Mouse (Mus musculus) intestine, embryonic 16.5 days (tissue): ENCODE data around the gene Zfp609. TPM values are rescaled to one million over a fixed set of nuclear protein-coding genes. Genes with fewer than 3 reads are reported as not detected.

Experiments
- ATAC-seq: fragments of 200-750 bp; cut with Nextera tagmentation; 2 replicates; pipeline ENCODE4 v1.8.0; 2017; ENCODE audit warnings: moderate TSS enrichment, moderate library complexity
- H3K27ac ChIP-seq: fragments of 300-500 bp; sonication (generic); 2 replicates; pipeline ENCODE4 v1.5.1; 2014; ENCODE audit warnings: mild to moderate bottlenecking, low read length
- H3K27me3 ChIP-seq: fragments of 300-500 bp; sonication (generic); replicated peaks from 2 replicates; pipeline ENCODE4 v1.6.1; 2014; ENCODE audit warnings: low read length, control low read depth, mixed read lengths; ENCODE audit not compliant: control insufficient read depth, insufficient read depth
- H3K36me3 ChIP-seq: fragments of 300-500 bp; sonication (generic); 2 replicates; pipeline ENCODE4 v1.6.1; 2014; ENCODE audit warnings: low read length, control low read depth; ENCODE audit not compliant: control insufficient read depth, insufficient read depth
- H3K4me1 ChIP-seq: fragments of 300-500 bp; sonication (generic); 2 replicates; pipeline ENCODE4 v1.6.1; 2014; ENCODE audit warnings: low read length, control low read depth, mixed read lengths; ENCODE audit not compliant: control insufficient read depth, insufficient read depth
- H3K4me2 ChIP-seq: fragments of 300-500 bp; sonication (generic); 2 replicates; pipeline ENCODE4 v1.6.1; 2014; ENCODE audit warnings: low read depth, low read length, control low read depth
- H3K4me3 ChIP-seq: fragments of 300-500 bp; sonication (generic); 2 replicates; pipeline ENCODE4 v1.5.1; 2014; ENCODE audit warnings: mild to moderate bottlenecking, low read length
- H3K9ac ChIP-seq: fragments of 300-500 bp; sonication (generic); 2 replicates; pipeline ENCODE4 v1.6.1; 2014; ENCODE audit warnings: low read depth, low read length
- H3K9me3 ChIP-seq: fragments of 300-500 bp; sonication (generic); 2 replicates; pipeline ENCODE4 v1.6.1; 2016; ENCODE audit warnings: low read length, control low read depth; ENCODE audit not compliant: control insufficient read depth
- WGBS: fragments of 180-500 bp; shearing (Covaris S2); extraction: QIAGEN DNeasy Blood & Tissue Kit; methylation state at CpG from one replicate; pipeline ENCODE4 v1.1.7; 2014; 5-methylcytosine and 5-hydroxymethylcytosine counted together
- polyA plus RNA-seq: library from polyadenylated mRNA; unstranded; fragments of >200 nt; fragmentation: Nextera tagmentation; extraction: Ambion mirVana; gene quantifications from 2 replicates; pipeline ENCODE4 v1.2.1, GENCODE M21; 2015

Zfp609 gene
- polyA plus RNA-seq, 1 experiment from 2014 or later: 4.2 TPM

DNA sequence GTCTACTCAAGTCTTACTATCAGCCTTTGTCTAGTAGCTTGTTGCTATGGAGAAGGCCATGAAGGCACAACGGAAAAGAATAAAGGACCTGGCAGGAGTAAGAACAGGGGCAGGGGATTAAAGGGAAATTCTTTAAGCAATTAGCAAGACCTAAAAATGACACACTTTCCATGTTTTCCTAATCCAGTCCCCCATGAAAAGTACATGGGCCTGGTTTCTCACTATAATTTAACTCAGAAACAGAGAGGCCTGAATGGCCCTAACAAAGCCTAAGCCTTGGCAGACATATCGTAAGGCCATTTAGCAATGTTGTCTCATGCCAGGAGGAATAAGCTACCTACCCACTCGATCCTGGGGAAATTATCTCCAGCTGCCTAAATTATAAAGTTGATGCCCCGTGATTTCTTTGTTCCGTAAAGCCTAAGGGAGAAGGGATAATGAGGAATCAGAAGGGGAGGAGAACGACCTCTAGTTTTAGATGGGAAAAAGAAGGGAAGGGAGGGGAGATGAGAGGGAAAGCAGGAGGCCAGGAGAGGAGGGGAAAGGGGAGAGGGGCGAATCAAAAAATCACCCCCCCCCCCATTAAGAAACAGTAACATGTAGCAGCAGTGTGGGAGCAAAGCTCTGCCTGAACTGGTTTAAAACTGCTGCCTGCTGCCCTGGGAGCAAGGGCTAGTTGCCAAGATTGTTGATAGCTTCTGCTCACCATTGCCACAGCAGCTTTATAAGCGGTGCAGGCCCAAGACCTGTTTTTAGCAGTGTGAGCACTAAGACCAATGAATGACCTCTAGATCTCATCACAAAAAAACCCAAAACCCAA, 102.7 kb downstream of the Zfp609 start:
- WGBS: 65% methylated on average over 8 of the region's 8 CpGs
- Histone ChIP-seq H3K4me2 (no peak overlapping the region), H3K9ac (no peak overlapping the region), H3K4me3 (no peak overlapping the region), H3K36me3 (no peaks in the 10 kb centered on the region), H3K27me3 (no peaks in the 10 kb centered on the region), H3K9me3 (no peaks in the 10 kb centered on the region), H3K27ac (no peak overlapping the region), H3K4me1 (peaks cover 8% of the 10 kb centered on the region)
- no peak for ATAC-seq

DNA sequence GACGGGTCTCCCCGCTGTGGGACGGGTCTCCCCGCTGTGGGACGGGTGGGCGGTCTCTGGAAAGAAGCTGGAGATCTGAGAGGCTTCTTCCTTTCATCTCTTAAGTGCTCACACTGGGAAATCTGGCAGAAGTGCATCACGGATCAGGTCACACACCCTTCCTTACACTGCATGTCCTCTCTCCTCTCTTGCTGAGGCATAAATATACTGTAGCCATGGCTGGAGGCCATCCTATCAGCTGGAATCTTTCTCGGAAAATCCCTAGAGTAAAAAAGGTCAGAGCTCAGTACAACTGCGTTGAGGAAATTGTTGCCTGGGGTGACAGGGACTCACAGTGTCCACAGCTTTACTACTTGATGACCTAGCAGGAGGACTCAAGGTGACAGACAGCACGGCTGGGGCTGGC, 106.2 kb downstream of the Zfp609 start:
- Histone ChIP-seq H3K4me3 (no peak overlapping the region), H3K36me3 (no peaks in the 10 kb centered on the region), H3K4me1 (peaks cover 8% of the 10 kb centered on the region), H3K9ac (no peak overlapping the region), H3K27me3 (no peaks in the 10 kb centered on the region), H3K9me3 (no peaks in the 10 kb centered on the region), H3K4me2 (no peak overlapping the region), H3K27ac (no peak overlapping the region; the same call in 1 of the 2 replicates)
- 39% methylated on average over 10 of the region's 10 CpGs for WGBS
- no peak for ATAC-seq

DNA sequence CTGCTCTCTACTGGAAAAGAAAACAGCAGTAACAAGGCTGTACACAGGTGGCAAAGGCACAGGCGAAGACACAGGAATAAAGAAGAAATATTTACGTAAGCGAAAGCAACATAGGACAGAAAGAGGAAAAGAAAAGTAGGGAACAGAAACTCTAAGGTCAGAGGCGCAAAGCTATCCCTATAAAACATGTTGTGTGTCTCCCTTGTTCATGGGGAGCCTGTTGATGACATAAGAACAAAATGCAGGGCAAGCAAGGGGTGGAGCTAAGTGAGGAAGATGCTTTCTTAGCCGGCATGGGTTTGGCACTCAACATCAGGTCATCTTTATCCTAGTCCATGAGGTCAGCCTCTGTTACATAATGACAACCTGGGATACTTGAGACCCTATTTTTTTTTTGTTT, 109.2 kb downstream of the Zfp609 start:
- H3K4me1 ChIP-seq: peaks cover 6% of the 10 kb centered on the region; the same call in 1 of the 2 replicates
- H3K9me3 ChIP-seq: no peaks in the 10 kb centered on the region
- no peak overlapping the region for H3K27ac ChIP-seq
- 84% methylated on average over 5 of the region's 5 CpGs for WGBS
- H3K4me3 ChIP-seq: no peak overlapping the region
- H3K36me3 ChIP-seq: no peaks in the 10 kb centered on the region
- no peaks in the 10 kb centered on the region for H3K27me3 ChIP-seq
- H3K4me2 ChIP-seq: no peak overlapping the region
- no peak overlapping the region for H3K9ac ChIP-seq
- ATAC-seq: no peak

DNA sequence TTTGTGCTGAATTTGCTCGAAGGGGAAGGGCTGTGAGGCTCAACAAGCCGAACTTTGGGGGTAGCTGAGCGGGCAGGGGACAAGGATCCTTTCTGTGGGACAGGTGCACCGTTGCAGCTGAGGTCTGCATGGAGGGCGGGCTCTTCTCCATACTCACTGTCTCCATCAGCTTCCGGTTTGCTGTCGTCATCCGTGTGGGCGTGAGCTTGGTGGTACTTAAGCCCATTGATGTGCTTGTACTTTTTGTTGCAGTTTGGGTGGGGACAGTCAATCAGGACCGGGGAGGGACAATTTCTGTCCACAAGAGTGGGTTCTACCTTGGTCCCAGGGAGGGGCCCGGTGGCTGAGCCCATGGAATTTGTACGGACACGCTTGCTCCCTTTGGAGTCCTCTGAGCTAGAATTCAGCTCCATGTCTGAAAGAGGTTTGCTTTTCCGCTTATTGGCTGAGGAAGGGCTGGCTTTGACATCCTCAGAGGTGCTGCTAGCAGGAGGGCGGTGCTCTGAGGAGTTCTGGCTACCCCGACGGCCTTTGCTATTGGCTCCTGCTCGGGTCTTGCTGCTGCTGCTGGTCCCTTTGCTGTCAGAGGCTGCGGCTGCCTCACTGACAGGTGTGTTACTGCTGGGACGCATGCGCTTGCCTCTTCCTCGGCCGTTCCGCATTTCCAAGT, 123.3 kb downstream of the Zfp609 start:
- Histone ChIP-seq H3K9ac (no peak overlapping the region), H3K9me3 (no peaks in the 10 kb centered on the region), H3K4me1 (no peaks in the 10 kb centered on the region), H3K27ac (no peak overlapping the region), H3K36me3 (peaks cover 15% of the 10 kb centered on the region), H3K27me3 (no peaks in the 10 kb centered on the region), H3K4me3 (no peak overlapping the region), H3K4me2 (no peak overlapping the region)
- no peak for ATAC-seq
- WGBS: 91% methylated on average over 24 of the region's 24 CpGs

DNA sequence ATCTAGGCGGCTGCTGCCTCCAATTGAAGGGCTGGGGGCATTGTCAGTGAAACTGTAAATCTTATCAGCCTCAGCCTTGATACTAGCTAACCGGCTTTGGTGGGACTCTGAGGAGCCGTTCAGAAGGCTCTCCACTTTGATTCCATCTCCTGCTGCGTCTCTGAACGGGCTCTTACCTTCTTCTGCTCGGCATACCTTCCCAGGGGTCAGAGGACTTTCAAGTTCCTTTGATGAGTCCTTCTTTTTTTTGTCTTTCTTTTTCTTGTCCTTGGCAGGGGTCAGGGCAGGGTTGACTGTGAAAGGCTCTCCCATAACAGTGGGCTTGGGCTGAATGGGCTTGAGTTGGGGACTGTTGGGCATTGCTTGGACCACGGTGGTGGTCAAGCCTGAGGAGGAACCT, 124.1 kb downstream of the Zfp609 start:
- no peak for ATAC-seq
- H3K36me3 ChIP-seq: peaks cover 15% of the 10 kb centered on the region
- H3K4me3 ChIP-seq: no peak overlapping the region

DNA sequence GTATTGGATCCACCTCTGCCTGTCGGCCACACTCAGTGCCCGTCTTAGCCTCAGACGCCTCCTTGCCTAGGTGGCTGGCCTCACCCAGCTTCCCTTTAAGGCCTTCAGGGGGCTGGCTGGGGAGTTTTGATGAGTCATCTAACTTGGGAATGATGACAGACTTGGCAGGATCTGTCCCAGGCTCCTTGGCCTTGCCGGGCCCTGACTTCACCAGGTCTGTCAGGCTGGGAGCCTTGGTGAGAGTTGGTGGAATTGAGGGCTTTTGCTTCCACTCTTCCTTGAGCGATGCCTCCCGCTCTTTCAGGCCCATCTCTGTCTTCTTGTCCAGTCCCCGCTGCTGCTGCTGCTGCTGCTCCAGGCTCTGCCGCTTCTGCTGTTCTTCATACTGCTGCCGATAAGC, 125.1 kb downstream of the Zfp609 start:
- 94% methylated on average over 9 of the region's 9 CpGs for WGBS
- H3K9ac ChIP-seq: no peak overlapping the region
- H3K27me3 ChIP-seq: no peaks in the 10 kb centered on the region
- H3K9me3 ChIP-seq: no peaks in the 10 kb centered on the region
- no peak overlapping the region for H3K27ac ChIP-seq
- no peak overlapping the region for H3K4me3 ChIP-seq
- ATAC-seq: no peak
- peaks cover 19% of the 10 kb centered on the region for H3K36me3 ChIP-seq
- H3K4me1 ChIP-seq: no peaks in the 10 kb centered on the region
- H3K4me2 ChIP-seq: no peak overlapping the region

More for the DNA sequence above, 124.1 kb downstream of the Zfp609 start:
- WGBS: 86% methylated on average over 7 of the region's 7 CpGs
- Histone ChIP-seq H3K27ac (no peak overlapping the region), H3K9me3 (no peaks in the 10 kb centered on the region), H3K27me3 (no peaks in the 10 kb centered on the region), H3K4me2 (no peak overlapping the region), H3K4me1 (no peaks in the 10 kb centered on the region), H3K9ac (no peak overlapping the region)

DNA sequence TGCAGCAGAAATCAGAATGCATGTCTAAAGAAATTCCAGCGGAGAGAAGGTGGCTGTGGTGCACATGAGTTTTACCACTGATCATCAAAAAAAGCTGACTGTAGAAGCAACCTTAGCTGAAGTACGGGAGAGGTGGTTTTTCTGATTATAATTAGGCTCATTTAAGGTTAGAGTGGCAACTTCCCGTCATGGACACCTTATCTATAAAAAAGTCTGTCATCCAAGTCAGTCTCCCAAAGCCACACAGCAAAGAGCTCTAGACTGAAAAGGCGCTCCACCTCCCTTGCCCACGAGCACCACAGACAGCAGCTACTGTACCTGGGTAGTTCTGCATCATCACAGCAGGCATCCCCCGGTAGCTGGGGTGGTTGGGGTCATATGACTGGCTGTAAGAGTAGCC, 126.9 kb downstream of the Zfp609 start:
- H3K36me3 ChIP-seq: peaks cover 20% of the 10 kb centered on the region
- 89% methylated on average over 6 of the region's 6 CpGs for WGBS
- H3K9me3 ChIP-seq: no peaks in the 10 kb centered on the region
- H3K27ac ChIP-seq: no peak overlapping the region
- H3K4me1 ChIP-seq: no peaks in the 10 kb centered on the region
- ATAC-seq: no peak
- no peak overlapping the region for H3K4me2 ChIP-seq
- H3K4me3 ChIP-seq: no peak overlapping the region
- H3K27me3 ChIP-seq: no peaks in the 10 kb centered on the region
- H3K9ac ChIP-seq: no peak overlapping the region

DNA sequence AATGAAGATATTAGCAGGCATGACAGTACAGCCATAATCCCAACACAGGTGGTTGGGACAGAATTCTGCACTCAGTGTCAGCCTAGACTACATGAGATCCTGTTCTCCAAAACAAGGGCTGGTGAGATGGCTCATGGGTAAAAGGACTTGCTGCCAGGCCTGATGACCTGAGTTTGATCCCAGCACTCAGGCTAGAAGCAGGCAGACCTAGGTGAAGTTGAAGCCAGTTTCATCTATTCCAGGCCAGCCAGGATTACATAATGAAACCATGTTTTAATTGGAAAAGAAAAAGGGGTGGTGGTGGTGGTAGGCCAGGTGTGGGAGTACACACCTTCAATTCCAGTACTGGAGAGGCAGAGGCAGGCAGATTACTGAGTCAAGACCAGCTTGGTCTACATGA, 129.4 kb downstream of the Zfp609 start:
- no peak overlapping the region for H3K4me2 ChIP-seq
- ATAC-seq: no peak
- no peaks in the 10 kb centered on the region for H3K9me3 ChIP-seq
- H3K4me1 ChIP-seq: peaks cover 1% of the 10 kb centered on the region; the same call in 1 of the 2 replicates
- H3K27ac ChIP-seq: no peak overlapping the region
- peaks cover 13% of the 10 kb centered on the region for H3K36me3 ChIP-seq
- no peaks in the 10 kb centered on the region for H3K27me3 ChIP-seq
- no peak overlapping the region for H3K9ac ChIP-seq
- no peak overlapping the region for H3K4me3 ChIP-seq

DNA sequence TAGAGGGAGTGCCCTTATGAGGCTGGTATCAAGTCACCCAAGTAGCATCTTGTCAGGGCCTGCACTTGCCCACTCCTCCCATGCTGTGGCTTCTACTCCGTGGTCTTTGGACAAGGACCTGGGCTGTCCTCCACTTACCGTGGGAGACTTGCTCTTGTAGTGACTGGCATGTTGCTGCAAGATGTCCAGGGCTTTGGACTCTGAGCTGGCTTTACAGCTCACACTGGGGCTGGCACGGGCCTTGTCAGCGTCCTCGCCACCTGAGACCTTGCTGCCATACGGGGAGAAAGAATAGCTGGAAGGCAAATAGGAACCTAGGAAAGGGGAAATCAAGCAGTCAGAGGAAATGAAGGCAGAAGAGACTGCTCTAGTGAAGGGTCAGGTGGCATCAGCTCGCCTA, 130.0 kb downstream of the Zfp609 start:
- Histone ChIP-seq H3K27ac (no peak overlapping the region), H3K9me3 (no peaks in the 10 kb centered on the region), H3K4me3 (no peak overlapping the region), H3K36me3 (peaks cover 13% of the 10 kb centered on the region), H3K9ac (no peak overlapping the region), H3K4me1 (peaks cover 6% of the 10 kb centered on the region), H3K27me3 (no peaks in the 10 kb centered on the region), H3K4me2 (no peak overlapping the region)
- ATAC-seq: no peak
- 82% methylated on average over 7 of the region's 7 CpGs for WGBS
